Mouse (Mus musculus): ENCODE measurements around the gene Znhit6.

DNA sequence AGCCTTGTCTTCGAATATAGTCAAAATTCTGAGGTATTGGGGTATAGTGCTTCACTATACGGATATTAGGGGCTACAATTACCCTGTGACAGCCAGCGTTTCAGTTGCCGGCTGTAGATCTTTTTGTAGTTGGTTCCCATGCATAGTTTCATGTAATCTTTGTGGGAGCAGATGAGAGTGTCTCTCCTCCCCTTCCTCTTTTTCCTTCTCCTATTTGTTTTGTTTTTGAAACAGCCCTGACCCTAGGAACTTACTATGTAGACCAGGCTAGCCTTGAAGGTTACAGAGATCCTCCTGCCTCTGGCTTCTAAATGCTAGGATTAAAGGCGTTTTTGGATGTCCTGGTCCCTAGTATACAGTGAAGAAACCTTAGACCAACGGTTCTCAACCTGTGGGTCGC lies 665 bp upstream of the Znhit6 start:
- TF ChIP-seq CTCF (IDR thresholded peaks at IDR 0.05; ENCODE audit: low read depth) (no peak), EP300 (IDR thresholded peaks at IDR 0.05; ENCODE audit: low read depth) (no peak)

All from liver, embryonic 14.5 days (tissue).